Mouse (Mus musculus) retina, postnatal 7 days (tissue): Measurements from ENCODE around the gene Stk17b.
A peak's percentile ranks its signal among the peaks of the same experiment; 100 is the strongest.
"Not testable (repeated sequence)": the region's sequence is repeated elsewhere in the genome, so short reads cannot be mapped to it uniquely, and the experiment has no call there.

ENCODE experiments used
- DNase-seq: peaks from one replicate; pipeline ENCODE4 v3.0.0-alpha.2; 2012; ENCODE audit warnings: low read depth, low spot score

Gene Stk17b

DNA sequence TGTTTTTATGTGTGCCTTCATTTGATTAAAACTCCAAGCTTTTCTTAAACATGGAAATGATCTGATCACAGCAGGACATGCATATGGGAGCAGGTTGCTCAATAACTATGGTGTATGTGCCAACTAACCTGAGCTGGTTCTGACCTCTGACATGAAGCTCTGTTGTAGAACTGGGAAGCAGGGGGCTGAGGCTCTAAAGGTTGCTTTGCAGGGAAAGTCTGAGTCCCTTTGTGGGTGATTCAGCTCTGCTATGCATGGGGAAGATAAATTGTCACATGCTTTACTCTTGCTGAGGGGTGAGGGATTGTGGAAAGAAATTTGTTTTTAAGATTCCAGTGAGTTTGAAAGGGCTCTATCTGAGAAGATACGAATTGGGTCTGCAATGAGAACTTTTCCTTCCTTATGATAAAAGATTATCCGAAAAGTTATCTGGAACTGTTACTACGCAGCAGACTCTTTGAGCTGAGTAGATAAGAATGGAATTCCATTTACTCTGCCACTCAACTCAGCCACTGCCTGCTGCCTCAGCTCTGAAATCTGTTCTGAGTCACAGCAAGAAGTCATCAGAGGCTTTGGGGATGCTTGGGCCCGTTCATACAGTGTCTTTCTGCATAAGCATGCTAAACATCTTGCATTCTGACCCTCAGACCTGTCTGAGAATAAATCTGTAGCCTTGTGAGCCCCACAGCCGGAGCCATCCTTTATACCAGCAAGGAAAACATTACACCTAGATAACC, 56.4 kb downstream of the Stk17b start:
- DNase-seq = no peak

- no peak for DNase-seq
Observed at GRCm38 (mm10) chr1:53726883-53727282, 58.1 kb downstream of the Stk17b start.

DNA sequence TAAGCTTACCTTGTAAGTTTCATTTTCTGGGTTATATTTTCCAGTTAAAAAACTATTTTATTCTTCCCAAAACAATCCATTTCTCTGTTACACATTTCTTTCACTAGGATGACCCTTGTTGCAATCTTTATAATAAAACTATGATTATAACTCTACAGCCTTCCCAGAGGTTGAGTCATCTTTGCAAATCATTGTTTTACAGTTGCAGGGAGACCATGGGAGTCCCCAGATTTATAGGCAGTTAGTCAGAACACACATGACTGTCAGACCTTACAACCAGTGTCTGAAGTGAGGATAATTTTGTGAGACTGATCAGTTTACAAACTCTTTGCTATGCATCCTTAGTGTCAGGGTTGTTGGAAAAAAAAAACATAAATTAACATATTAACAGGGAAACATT, 63.7 kb downstream of the Stk17b start:
- no peak for DNase-seq

GRCm38 (mm10) chr1:53720601-53721351, 64.2 kb downstream of the Stk17b start:
- DNase-seq = no peak

DNA sequence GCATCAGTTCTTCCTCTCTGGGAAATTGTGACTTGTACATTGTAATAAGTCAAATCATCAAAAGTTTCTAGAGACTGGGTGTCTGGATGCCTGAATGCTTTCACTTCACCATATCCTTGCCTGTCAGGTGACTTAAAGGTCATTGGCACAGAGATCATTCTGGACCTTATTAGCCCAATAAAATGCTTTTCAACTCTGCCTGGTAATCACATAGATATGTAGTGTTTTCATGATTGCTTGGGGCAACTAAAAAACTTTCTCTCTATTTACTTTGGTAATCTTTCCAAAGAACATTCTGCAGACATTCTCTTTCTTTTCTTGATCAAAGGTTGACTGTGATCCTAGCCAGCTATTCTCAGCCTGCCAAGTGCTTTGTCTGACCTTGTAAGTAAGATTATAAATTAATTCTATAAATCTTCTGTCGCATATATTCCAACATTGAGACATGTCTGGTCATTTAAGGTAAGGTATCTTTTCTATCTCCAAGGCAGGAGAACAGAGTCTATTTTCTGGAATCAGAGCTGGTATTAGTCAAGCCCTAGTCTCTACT, 69.0 kb downstream of the Stk17b start:
- no peak for DNase-seq

- DNase-seq = peak; percentile 43
Observed at GRCm38 (mm10) chr1:53715446-53715845, 69.6 kb downstream of the Stk17b start.

- DNase-seq = not testable (repeated sequence)
Observed at GRCm38 (mm10) chr1:53713383-53713782, 71.6 kb downstream of the Stk17b start.

DNA sequence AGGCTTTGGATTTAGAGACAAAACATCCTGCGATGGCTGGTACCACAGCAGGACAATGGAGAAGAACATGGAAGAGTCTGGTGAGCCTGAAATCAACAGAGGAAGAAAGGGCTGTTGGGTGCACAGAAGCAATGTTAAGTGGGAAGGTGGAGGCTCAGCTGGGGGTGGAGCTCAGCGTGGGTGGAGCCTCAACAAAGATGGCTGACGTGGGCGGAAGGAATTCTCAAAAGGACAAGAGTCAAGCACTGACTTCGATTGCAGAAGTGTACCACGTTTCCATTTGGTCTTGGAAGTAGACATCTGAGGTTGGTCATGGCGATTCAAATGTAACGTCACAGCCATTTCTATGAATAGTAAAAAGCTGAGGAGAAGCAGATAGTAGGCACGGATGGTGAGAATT, 74.0 kb downstream of the Stk17b start:
- DNase-seq = no peak

DNA sequence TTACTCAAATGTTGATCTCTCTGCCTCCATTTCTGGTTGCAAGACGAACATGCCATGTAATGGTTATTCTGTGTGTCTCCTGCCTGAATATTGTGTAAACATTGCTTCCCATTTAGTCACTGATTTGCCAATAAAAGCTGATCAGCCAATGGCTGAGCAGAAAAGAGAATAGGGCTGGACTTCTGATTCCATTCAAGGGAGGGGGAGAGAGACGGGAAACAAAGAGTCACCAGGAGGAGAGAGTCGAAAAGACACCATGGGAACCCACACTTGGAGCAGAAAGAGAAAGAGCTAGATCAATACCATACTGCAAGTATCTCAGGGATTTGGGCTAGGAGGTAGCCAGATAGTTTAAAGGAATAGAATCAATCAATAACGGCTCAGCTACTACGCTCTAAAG, 75.4 kb downstream of the Stk17b start:
- not testable (repeated sequence) for DNase-seq

DNA sequence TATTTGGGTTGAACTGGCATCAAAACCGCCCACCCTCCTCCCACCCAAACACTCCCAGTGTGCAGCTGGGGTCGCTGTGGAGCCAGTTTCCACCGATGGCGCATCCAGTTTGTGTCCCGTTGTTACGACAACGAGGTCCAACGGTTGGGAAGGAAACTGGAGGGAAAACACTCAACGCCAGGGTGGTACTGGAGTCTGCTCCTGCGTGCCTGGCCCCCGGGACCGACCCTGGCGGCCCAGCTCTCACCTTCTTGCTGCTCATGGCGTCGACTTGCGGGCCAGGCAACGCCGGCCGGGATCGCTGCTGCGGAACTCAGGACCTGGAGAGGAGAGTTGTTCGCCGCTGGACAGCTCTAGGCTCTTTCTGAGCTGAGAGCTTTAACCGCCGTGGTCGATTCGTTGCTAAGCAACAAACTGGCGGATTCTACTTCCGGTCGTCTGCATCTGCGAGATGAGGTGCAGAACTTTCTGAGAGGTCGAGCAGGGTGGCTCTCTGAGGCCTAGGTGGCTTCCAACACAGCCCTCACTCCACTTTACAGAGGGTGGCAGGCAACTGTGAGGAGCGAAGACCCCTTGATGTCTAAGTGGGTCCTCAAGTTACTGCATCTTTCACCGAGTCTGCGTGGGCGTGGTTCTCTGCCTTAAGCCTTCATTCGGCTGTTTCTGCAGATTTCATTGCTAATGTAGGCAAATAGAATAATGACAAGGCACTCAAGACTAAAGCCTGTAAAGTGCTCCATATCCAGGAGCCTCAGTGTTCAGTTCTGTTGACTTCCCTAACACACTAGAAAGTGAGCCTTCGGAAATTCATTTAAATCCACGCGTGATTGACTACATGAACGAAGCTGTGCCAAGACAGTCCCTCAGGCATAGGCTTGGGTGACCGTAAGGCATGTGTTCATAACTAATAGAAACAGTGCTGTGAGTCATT, 78.3 kb downstream of the Stk17b start, which contains the start of gene Dnah7a:
TSS of gene Dnah7a (minus strand) at position 354 of the 931 bp plus-strand sequence.
- peak; percentile 35 for DNase-seq
